Mouse (Mus musculus): ENCODE data around the gene B230118H07Rik. TPM values are rescaled to one million over a fixed set of nuclear protein-coding genes. Genes with fewer than 3 reads are reported as not detected.

Gene B230118H07Rik
- polyA plus RNA-seq (2014; fragmentation: Nextera tagmentation; extraction: Ambion mirVana): 33.1 and 38.1 TPM in 2 replicates

GRCm38 (mm10) chr2:101649114-101649671 lies at the start of gene B230118H07Rik, which contains the start of gene Rag1:
B230118H07Rik (minus strand) TSS chr2:101649532.
Rag1 (minus strand) TSS chr2:101649501.
- Histone ChIP-seq H3K9ac (ENCODE audit: low read depth, low read length) (no peak within 1 kb of the TSS), H3K4me3 (ENCODE audit: low read depth, low read length) (no peak within 1 kb of the TSS), H3K36me3 (ENCODE audit: control insufficient read depth, insufficient read depth, low read length) (no peaks in the 10 kb centered on the region), H3K27me3 (replicated peaks; ENCODE audit: control insufficient read depth, insufficient read depth, low read length) (peaks cover 3% of the 10 kb centered on the region; the same call in 1 of the 2 replicates), H3K27ac (ENCODE audit: low read depth, low read length) (no peak within 1 kb of the TSS), H3K4me2 (no peak within 1 kb of the TSS), H3K4me1 (replicated peaks; ENCODE audit: control insufficient read depth, insufficient read depth, low read length) (no peaks in the 10 kb centered on the region), H3K9me3 (ENCODE audit: control insufficient read depth, low read length) (no peaks in the 10 kb centered on the region)
- 43% methylated on average over 8 of the region's 8 CpGs for WGBS
- DNase-seq (ENCODE audit: low spot score) (no peak), ATAC-seq (replicated peaks; ENCODE audit: low FRiP score) (no peak)

GRCm38 (mm10) chr2:101695584-101695983 lies 46.3 kb upstream of the B230118H07Rik start:
- Histone ChIP-seq H3K27me3 (replicated peaks; ENCODE audit: control insufficient read depth, insufficient read depth, low read length) (no peaks in the 10 kb centered on the region), H3K4me1 (replicated peaks; ENCODE audit: control insufficient read depth, insufficient read depth, low read length) (no peaks in the 10 kb centered on the region), H3K36me3 (ENCODE audit: control insufficient read depth, insufficient read depth, low read length) (peaks cover 15% of the 10 kb centered on the region), H3K9me3 (ENCODE audit: control insufficient read depth, low read length) (no peaks in the 10 kb centered on the region), H3K9ac (ENCODE audit: low read depth, low read length) (no peak overlapping the region), H3K27ac (ENCODE audit: low read depth, low read length) (no peak overlapping the region), H3K4me2 (no peak overlapping the region), H3K4me3 (ENCODE audit: low read depth, low read length) (no peak overlapping the region)
- WGBS: 83% methylated on average over 7 of the region's 7 CpGs
- no peak for DNase-seq (ENCODE audit: low spot score)
- no peak for ATAC-seq (replicated peaks; ENCODE audit: low FRiP score)

GRCm38 (mm10) chr2:101693577-101694215 lies 44.4 kb upstream of the B230118H07Rik start:
- ATAC-seq (replicated peaks; ENCODE audit: low FRiP score) (no peak), DNase-seq (ENCODE audit: low spot score) (no peak)
- no peak overlapping the region for H3K9ac ChIP-seq (ENCODE audit: low read depth, low read length)
- H3K4me3 ChIP-seq (ENCODE audit: low read depth, low read length): no peak overlapping the region
- H3K27me3 ChIP-seq (replicated peaks; ENCODE audit: control insufficient read depth, insufficient read depth, low read length): no peaks in the 10 kb centered on the region
- H3K36me3 ChIP-seq (ENCODE audit: control insufficient read depth, insufficient read depth, low read length): peaks cover 23% of the 10 kb centered on the region
- no peaks in the 10 kb centered on the region for H3K9me3 ChIP-seq (ENCODE audit: control insufficient read depth, low read length)
- H3K4me2 ChIP-seq: no peak overlapping the region
- H3K4me1 ChIP-seq (replicated peaks; ENCODE audit: control insufficient read depth, insufficient read depth, low read length): no peaks in the 10 kb centered on the region
- WGBS: 64% methylated on average over 5 of the region's 5 CpGs
- no peak overlapping the region for H3K27ac ChIP-seq (ENCODE audit: low read depth, low read length)

GRCm38 (mm10) chr2:101693043-101693442 lies 43.7 kb upstream of the B230118H07Rik start:
- peaks cover 26% of the 10 kb centered on the region for H3K36me3 ChIP-seq (ENCODE audit: control insufficient read depth, insufficient read depth, low read length)

GRCm38 (mm10) chr2:101690252-101690827 lies 41.0 kb upstream of the B230118H07Rik start:
- Histone ChIP-seq H3K27me3 (replicated peaks; ENCODE audit: control insufficient read depth, insufficient read depth, low read length) (no peaks in the 10 kb centered on the region), H3K4me3 (ENCODE audit: low read depth, low read length) (no peak overlapping the region), H3K36me3 (ENCODE audit: control insufficient read depth, insufficient read depth, low read length) (peaks cover 21% of the 10 kb centered on the region), H3K4me1 (replicated peaks; ENCODE audit: control insufficient read depth, insufficient read depth, low read length) (no peaks in the 10 kb centered on the region), H3K27ac (ENCODE audit: low read depth, low read length) (no peak overlapping the region), H3K9me3 (ENCODE audit: control insufficient read depth, low read length) (no peaks in the 10 kb centered on the region), H3K4me2 (no peak overlapping the region), H3K9ac (ENCODE audit: low read depth, low read length) (no peak overlapping the region)
- WGBS: 93% methylated on average over 9 of the region's 9 CpGs
- ATAC-seq (replicated peaks; ENCODE audit: low FRiP score) (no peak), DNase-seq (ENCODE audit: low spot score) (no peak)

More at GRCm38 (mm10) chr2:101693043-101693442, 43.7 kb upstream of the B230118H07Rik start:
- Histone ChIP-seq H3K9ac (ENCODE audit: low read depth, low read length) (no peak overlapping the region), H3K9me3 (ENCODE audit: control insufficient read depth, low read length) (no peaks in the 10 kb centered on the region), H3K4me2 (no peak overlapping the region), H3K27me3 (replicated peaks; ENCODE audit: control insufficient read depth, insufficient read depth, low read length) (no peaks in the 10 kb centered on the region), H3K4me1 (replicated peaks; ENCODE audit: control insufficient read depth, insufficient read depth, low read length) (no peaks in the 10 kb centered on the region), H3K4me3 (ENCODE audit: low read depth, low read length) (no peak overlapping the region), H3K27ac (ENCODE audit: low read depth, low read length) (no peak overlapping the region)
- ATAC-seq (replicated peaks; ENCODE audit: low FRiP score) (no peak), DNase-seq (ENCODE audit: low spot score) (no peak)
- 73% methylated on average over 4 of the region's 4 CpGs for WGBS

- no peak overlapping the region for H3K4me3 ChIP-seq (ENCODE audit: low read depth, low read length)
- WGBS: 94% methylated on average over 5 of the region's 5 CpGs
- no peak overlapping the region for H3K9ac ChIP-seq (ENCODE audit: low read depth, low read length)
These were observed 38.7 kb upstream of the B230118H07Rik start for GRCm38 (mm10) chr2:101688011-101688410.

DNA sequence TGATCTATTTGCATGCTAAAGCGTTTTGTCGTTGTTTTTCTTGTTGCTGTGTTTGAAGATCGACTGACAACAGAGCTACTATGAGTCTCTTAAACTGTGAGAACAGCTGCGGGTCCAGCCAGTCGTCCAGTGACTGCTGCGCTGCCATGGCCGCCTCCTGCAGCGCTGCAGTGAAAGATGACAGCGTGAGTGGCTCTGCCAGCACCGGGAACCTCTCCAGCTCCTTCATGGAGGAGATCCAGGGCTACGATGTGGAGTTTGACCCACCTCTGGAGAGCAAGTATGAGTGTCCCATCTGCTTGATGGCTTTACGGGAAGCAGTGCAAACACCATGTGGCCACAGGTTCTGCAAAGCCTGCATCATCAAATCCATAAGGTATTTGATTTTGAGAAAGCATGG lies 35.1 kb upstream of the B230118H07Rik start:
- Histone ChIP-seq H3K27me3 (replicated peaks; ENCODE audit: control insufficient read depth, insufficient read depth, low read length) (no peaks in the 10 kb centered on the region), H3K9me3 (ENCODE audit: control insufficient read depth, low read length) (no peaks in the 10 kb centered on the region), H3K4me3 (ENCODE audit: low read depth, low read length) (no peak overlapping the region), H3K36me3 (ENCODE audit: control insufficient read depth, insufficient read depth, low read length) (0 out of 2 replicates have a peak, but pooled peaks cover 7% of the 10 kb centered on the region), H3K27ac (ENCODE audit: low read depth, low read length) (no peak overlapping the region), H3K9ac (ENCODE audit: low read depth, low read length) (no peak overlapping the region), H3K4me1 (replicated peaks; ENCODE audit: control insufficient read depth, insufficient read depth, low read length) (peaks cover 3% of the 10 kb centered on the region), H3K4me2 (no peak overlapping the region)
- DNase-seq (ENCODE audit: low spot score) (no peak), ATAC-seq (replicated peaks; ENCODE audit: low FRiP score) (no peak)
- 94% methylated on average over 12 of the region's 12 CpGs for WGBS

More at GRCm38 (mm10) chr2:101688011-101688410, 38.7 kb upstream of the B230118H07Rik start:
- H3K4me1 ChIP-seq (replicated peaks; ENCODE audit: control insufficient read depth, insufficient read depth, low read length): no peaks in the 10 kb centered on the region
- H3K27ac ChIP-seq (ENCODE audit: low read depth, low read length): no peak overlapping the region
- no peaks in the 10 kb centered on the region for H3K27me3 ChIP-seq (replicated peaks; ENCODE audit: control insufficient read depth, insufficient read depth, low read length)
- ATAC-seq (replicated peaks; ENCODE audit: low FRiP score) (no peak), DNase-seq (ENCODE audit: low spot score) (no peak)
- peaks cover 17% of the 10 kb centered on the region for H3K36me3 ChIP-seq (ENCODE audit: control insufficient read depth, insufficient read depth, low read length)
- no peak overlapping the region for H3K4me2 ChIP-seq
- H3K9me3 ChIP-seq (ENCODE audit: control insufficient read depth, low read length): no peaks in the 10 kb centered on the region

DNA sequence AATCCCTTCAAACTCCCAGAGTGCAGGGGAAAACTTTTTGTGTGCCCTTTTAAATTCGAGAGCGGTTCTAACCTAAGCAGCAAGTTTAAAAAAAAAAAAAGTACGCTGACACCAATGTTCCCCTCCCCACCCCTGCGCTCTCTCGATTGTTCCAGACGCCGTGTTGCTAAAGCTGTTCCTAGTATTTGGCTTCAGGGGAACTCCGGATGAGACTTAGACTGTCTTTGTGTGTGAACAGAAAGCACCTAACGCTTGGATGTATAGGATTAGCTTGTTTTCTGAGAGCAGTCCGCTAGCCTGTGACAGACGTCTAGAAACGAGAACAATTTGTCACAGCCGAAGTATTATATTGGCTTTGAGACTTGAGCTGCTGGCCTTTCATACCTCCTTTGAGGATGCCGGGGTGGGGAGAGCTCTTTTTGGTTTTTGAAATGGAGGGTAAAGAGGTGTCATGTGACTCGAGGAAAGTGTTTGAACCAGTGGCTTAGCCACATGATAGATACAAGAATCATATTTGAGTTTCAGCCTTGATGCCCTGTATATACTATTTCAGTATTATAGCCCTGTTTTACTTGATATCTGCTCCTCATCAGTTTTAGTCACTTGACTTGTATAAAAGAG lies 29.9 kb upstream of the B230118H07Rik start:
- ATAC-seq (replicated peaks; ENCODE audit: low FRiP score): no peak

More for the DNA sequence above, 29.9 kb upstream of the B230118H07Rik start:
- H3K36me3 ChIP-seq (ENCODE audit: control insufficient read depth, insufficient read depth, low read length): no peaks in the 10 kb centered on the region
- no peak for DNase-seq (ENCODE audit: low spot score)
- peak overlapping the region; percentile 98 for H3K4me3 ChIP-seq (ENCODE audit: low read depth, low read length)
- H3K4me1 ChIP-seq (replicated peaks; ENCODE audit: control insufficient read depth, insufficient read depth, low read length): peaks cover 6% of the 10 kb centered on the region
- no peaks in the 10 kb centered on the region for H3K9me3 ChIP-seq (ENCODE audit: control insufficient read depth, low read length)
- H3K27me3 ChIP-seq (replicated peaks; ENCODE audit: control insufficient read depth, insufficient read depth, low read length): 0 out of 2 replicates have a peak, but pooled peaks cover 2% of the 10 kb centered on the region
- H3K27ac ChIP-seq (ENCODE audit: low read depth, low read length): no peak overlapping the region
- WGBS: 6% methylated on average over 15 of the region's 15 CpGs
- peak overlapping the region; percentile 89 for H3K4me2 ChIP-seq
- H3K9ac ChIP-seq (ENCODE audit: low read depth, low read length): peak overlapping the region; percentile 87
